Mouse (Mus musculus) gastrocnemius, postnatal 36 days (tissue): ENCODE measurements around the gene Chga. TPM values are rescaled to one million over a fixed set of nuclear protein-coding genes. Genes with fewer than 3 reads are reported as not detected.

Experiments used
- DNase-seq, 2 experiments: peaks; one replicate each; pipeline ENCODE4 v3.0.0; 2022
- intact Hi-C: fragments of 180-260 bp; cut with DNase I; formaldehyde crosslinking; loops from one replicate; pipeline ENCODE4 v1.15.1; 2025
- long read RNA-seq, 2 experiments: library from polyadenylated mRNA; stranded (forward); transcript quantifications; one replicate each; pipeline ENCODE4 v2.0.0; 2021
- total RNA-seq, 2 experiments: library from RNA; stranded (reverse); gene quantifications; 2 replicates each; pipeline ENCODE4 v1.2.3; 2021

Gene Chga
- not detected for total RNA-seq
- long read RNA-seq, experiment 1 = 0 reads
- long read RNA-seq, experiment 2 = 0 reads

DNA sequence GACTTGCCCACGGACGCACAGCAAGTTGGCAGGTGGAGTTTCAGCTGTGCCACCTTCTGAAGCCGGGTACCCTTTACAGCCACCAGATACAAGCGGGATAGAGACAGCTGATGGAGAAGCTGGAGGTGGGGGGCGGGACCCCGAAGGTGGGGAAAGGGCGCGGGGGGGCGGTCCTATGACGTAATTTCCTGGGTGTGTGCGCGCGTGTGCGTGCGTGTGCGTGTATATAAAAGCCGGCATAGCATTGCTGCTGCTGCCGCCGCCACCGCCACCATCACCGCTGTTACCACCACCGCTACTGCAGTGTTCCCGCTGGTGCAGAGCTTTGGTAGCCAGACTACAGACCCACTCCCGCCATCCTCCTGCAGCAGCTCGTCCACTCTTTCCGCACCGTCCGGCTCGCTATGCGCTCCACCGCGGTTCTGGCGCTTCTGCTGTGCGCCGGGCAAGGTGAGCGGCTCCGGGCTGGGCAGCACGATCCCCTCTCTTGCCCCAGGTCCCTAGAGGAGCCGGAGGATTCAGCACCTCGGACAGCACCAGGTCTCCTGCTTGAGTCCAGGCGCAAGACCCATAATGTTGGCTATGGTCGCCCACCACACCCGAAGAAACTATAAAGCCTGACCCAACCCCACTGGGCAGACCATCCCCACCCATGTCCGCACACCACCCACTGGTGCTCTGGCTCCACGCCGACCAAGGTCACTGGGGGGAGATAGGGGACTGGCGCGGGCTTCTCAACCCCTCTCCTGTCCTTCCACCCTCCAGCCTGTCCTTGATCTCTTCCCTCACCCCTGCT lies at the start of gene Chga:
Gene Chga (plus strand): TSS at position 249 of the 796 bp plus-strand sequence.
- DNase-seq = peak; percentile 31 to 43
- intact Hi-C loops = no loop called here

DNA sequence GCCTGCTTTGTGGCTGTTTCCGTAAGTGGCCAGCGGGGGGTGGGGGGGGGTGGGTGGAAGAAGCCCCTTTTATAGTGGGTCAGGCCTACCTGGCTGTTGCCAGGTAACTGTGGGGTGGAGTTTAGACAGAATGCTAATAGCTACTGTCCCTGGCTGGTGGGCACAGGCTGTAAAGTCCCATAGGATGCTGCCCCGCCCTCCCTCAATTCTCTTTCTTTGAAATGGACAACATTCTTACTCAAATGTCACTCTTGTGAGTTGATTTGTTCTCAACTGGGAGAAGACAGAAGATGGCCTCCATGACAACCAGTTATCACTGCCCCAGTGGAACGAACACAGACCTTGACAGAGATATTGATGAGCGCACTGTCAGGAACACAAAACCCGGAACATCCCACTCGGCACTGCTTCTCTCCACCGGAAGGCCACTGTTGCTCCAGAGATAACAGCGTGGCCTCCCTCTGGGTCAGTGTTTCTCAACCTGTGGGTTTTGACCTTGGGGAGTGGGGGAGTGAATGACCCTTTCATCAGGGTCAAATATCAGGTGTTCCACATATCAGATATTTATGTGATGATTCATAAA lies 49.5 kb upstream of the Chga start:
- intact Hi-C loops = no loop called here
- DNase-seq = no peak

DNA sequence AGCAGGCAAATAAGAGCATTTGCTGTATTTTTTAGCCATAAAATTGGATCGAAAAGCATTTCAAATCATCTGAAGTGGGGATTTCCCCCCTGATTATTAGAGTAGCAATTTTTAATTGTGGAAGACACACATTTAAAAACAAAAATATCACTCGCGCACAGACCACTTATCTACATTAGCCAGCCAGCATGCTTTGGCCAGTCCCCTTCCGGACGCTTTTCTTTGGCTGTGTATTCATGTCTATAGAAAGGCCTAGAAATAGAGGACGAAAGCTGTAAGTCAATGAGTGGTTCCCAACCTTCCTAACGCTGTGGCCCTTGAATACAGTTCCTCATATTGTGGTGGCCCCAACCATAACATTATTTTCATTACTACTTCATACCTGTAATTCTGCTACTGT lies 48.8 kb upstream of the Chga start:
- intact Hi-C loops = no loop called here
- DNase-seq = no peak

DNA sequence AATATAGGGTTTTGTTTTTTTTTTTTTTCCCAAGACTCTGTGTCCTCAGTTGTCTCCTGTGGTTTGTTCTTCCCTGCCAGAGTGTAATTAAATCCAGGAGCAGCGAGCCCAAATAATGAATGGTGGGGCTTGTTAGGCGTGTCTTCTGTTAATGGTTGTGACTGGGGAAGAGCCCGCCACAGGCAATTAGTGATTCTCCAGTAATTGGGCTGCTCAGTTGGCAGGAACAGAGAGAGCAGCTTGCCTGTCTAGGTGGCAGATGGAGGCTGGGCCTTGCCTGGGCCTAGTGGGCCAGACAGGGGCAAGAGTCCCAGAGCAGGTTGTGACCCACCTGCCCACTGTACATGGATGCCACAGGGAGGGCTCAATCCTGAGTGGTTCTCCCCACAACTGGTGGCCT lies 43.4 kb upstream of the Chga start:
- DNase-seq = no peak
- intact Hi-C loops = no loop called here

DNA sequence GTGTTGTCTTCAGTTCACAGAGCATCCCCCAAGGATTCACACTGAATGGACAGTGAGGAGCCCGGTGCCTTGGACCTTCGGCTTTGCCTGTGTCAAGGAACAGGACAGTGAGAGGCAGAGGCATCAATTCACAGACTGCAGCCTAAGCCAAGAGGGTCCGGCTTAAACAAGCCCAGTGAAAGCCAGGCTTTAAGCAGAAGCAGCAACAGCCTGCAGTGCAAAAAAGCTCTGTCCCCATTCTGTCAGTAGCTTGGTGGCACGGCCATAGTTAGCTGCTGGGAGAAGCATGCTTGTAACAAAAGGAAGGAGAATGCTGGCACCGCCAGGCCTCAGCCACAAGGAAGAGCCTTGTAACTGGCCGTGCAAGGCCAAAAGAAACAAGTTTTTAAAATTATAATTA lies 40.6 kb upstream of the Chga start:
- intact Hi-C loops = no loop called here
- no peak for DNase-seq

DNA sequence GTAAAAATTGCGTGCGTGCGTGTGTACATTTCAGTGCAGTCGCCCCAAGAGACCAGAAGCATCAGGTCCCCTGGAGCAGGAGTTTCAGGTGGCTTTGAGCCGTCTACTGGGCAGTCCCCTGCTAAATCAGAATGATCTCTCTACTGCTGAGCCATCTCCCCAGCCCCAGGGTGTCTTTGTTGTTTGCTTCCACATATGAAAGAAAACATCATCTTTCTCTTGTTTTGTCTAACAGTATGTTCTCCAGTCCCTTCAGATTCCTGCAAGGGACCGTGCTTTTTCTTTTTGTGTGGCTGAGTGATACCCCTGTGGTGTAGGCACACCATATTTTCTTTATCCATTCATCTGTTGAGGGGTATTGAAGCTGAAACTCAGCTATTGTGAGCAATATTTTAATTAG lies 40.0 kb upstream of the Chga start:
- intact Hi-C loops = no loop called here
- DNase-seq = no peak

DNA sequence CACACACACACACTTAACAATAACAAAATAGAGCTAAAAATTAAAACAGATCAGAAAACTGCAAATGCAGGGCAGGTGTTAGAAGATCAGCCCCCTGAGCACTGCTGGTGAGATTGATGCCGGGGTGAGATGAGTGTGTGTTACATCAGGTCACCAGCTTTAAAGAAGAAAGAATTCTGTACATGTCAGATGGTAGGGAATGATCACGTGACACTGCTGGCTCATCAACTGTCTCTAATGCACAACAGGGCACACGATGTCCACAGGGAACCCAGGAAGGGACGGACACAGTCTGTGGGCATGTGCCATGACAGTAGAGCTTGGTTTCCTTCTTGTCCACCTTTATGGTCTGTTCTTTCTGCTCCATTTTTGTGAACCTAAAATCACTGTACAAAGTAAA lies 38.6 kb upstream of the Chga start:
- intact Hi-C loops = no loop called here
- DNase-seq = no peak

DNA sequence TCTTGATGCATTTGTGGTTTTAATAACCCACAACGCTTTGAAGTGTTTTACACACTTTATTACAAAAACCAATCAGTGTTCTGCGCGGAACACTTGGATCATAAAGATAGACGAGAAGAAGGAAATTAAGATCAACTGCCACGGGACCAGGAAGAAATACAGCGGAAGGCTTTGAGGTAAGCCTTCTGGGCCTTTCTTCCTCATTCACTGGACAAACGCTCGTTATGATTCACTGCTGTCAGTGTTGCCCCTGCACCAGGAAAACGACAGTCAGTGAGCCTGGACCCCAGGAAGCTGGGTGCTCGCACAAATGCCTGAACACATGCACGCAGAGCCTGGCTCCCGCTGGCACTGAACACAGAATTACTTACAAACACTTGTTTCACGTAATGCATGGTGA lies 37.1 kb upstream of the Chga start:
- intact Hi-C loops = no loop called here
- no peak for DNase-seq

DNA sequence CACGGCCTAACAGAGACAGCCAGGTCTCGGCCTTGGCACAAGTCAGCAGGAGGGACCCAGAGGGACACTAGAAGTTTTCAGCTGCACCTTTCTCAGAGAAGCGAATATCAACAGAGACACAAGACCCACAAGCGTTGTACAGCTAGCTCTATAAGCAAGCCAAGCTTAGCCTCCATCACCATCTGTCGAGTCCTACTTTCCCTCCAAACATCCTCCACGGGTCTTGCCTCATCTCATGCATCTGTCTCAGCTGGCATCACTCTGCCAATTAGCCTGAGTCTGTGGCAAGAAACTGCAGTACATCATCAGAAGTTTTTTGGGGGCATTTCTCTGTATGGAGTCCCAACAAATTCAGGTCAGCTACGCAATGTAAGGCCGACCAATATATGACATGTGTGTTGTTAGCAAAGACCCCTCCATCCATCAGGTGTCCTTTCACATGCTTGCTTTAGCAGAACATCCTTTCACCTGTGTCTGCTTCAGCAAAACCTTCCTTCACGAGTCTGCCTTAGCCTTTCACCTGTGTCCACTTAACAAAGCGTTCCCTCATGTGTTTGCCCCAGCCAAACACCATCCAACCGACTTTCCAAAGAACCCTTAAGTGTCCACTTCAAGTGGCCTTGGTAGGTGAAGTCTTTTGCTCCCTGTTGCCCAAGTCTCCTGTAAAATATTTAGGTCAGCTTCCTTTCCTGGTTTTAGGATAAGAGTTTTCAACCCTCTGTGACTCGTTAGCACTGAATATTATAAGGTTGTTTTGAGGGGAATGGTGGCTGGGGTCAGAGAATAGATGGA lies 34.6 kb upstream of the Chga start:
- no peak for DNase-seq
- intact Hi-C loops = no loop called here

DNA sequence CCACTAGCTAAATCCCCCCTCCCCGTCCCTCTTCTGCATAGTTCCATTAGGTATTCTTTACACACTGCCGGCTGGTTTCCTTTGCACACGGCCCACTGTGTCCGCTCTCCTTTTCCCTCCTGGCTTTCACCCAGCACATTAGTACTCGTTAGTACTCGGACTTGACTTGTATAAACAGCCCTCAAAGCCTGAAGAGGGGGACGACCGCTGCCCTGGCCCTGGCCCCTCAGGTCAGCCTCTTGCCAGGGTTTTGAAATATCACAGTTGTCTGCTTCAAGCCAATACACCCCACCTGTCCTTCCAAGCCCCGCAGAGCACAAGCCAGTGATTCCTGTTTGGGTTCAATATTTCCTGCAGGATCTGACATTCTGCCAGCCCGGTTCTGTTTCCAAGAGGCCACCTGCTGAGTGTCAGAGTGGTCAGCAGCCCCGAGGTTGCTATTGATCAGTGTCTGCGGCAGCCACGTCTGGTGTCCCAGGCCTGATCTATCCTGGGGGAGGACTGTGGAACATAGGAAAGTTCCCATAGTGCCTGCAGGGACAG lies 32.9 kb upstream of the Chga start:
- intact Hi-C loops = no loop called here
- no peak for DNase-seq

DNA sequence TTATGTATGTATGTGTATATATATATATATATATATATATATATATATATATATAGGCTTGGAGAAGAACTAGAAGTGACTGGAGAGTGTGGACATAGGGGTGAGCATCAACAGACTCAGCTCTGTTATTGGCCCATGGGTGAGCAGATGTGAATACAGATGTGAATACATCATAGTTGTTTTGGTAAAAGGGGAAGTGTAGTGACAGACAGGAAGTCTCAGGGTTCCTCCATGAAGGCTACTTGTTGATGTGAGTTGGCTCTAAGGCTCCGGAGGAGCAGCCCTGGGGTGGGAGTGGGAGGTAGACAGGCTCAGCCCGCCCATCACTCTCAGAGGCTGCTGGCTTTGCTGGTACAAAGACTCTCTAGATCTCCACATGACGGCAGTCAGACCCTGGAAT lies 30.6 kb upstream of the Chga start:
- intact Hi-C loops = no loop called here
- DNase-seq = no peak

DNA sequence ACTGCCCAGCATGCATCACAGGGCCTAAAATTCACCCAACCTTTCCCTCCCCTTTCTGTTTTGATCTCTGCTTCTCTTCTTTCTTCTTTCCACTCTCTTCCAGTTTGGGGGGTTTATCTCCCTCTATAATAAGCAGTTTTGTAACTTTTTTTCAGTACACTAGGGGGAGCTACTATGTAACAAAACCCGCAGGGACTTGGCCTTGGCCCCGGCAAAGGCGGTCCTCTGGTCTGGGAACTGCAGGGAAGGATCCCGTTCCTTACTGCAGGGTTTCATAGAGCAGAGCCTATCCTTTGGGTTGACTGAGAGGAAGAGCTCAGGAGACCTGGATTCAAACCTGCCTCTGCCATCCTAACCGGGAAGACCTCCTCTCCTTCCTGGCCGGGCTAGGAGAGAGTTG lies 30.0 kb upstream of the Chga start:
- peak in 1 of 2 experiments; percentile 13 for DNase-seq
- intact Hi-C loops = loop anchor here (5.0 kb wide), 1 partner anchor 193 kb away; no protein-coding TSS in a partner anchor

DNA sequence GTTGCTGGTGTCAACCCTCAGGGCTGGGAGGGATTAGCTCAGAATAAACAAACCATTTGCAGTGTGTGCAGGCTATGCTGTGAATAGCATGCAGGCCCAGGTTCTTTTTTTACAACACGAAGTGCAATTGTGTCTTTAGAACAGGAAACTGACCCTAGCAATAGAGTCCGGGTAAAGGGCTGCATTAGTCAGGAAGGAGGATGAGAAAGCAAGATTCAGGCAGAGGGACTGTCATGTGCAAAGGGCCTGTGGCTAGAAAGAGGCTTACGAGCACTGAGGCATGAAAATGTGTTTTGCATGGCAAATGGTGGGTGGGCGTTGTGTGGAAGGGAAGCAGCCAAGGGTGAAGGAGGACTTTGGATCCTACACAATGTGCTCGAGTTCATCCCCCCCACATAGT lies 26.8 kb upstream of the Chga start:
- intact Hi-C loops = loop anchor here (5.0 kb wide), 1 partner anchor 189 kb away; no protein-coding TSS in a partner anchor
- DNase-seq = no peak

DNA sequence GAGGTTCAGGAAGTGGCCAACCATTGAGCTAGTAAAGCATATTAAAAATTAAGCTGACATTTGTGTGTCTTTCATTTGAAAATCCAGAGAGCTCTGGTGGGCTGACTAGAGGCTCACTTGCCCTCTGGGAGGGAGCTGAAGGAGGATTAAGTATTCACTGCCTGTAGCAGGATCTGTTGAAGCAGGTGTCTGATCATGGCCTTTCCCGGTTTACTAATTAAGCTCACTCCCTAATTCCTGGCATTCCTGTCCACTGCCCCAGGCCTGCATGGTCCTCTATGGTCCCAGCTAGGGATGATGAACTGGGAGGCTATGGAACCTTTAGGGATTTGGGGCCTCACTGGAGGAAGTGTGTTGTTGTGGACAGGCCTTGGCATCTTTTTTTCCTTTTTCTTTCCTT lies 19.0 kb upstream of the Chga start:
- DNase-seq = no peak
- intact Hi-C loops = no loop called here

DNA sequence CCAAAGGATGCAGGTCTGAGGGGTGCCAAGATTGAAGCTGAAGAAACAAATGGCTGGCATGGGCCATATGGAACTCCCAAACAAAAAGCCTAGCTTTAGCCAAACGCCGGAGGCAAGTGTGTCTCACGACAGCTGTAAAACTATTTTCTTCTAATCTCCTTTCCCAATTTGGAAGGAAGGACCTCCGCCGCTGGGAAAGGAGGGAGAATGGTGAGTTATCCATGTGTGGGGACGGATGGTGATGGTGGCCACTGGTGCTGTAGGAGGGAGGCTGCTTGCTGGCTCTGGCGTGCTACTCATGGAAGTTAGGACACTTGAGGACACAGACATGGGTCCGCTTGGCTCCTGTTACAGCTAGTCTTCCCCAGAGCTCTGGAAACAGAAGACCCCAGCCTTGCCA lies 14.5 kb upstream of the Chga start:
- no peak for DNase-seq
- intact Hi-C loops = no loop called here

DNA sequence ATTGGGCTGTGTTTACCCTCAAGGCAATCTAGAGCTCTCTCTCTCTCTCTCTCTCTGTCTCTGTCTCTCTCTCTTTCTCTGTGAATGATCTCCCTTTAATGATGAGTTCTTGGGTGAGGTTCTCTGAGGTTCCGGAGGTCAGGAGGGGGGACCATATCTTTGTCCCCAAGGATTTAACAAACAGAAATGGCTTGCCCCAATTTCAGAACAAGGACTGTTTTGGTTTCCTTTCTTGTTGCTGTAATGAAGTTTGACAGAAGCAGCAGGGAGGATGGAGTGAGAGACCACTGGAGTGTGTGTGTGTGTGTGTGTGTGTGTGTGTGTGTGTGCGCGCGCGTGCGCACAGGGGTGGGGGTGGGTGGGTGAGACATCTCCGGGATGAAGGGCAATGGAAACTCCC lies 13.6 kb upstream of the Chga start:
- no peak for DNase-seq
- intact Hi-C loops = no loop called here

DNA sequence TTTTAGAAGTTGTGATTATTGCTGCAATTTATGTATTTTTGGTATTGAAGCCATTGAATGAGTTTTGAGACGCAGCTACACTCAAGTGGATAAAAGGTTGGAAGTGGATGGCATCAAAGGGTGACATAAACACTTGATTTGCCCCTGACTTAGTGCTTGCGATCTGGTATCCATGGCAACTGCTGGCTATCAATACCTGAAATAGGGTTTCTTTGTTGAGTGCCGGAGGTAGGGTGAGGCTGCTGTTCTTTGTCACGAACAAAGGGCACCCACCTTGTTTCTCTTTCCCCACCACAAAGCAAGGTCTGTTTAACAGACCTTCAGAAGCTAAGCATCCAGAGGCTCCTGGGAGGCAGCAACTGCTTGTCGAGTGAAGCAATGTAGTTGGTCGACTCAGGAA lies 9.6 kb upstream of the Chga start:
- no peak for DNase-seq
- intact Hi-C loops = no loop called here

DNA sequence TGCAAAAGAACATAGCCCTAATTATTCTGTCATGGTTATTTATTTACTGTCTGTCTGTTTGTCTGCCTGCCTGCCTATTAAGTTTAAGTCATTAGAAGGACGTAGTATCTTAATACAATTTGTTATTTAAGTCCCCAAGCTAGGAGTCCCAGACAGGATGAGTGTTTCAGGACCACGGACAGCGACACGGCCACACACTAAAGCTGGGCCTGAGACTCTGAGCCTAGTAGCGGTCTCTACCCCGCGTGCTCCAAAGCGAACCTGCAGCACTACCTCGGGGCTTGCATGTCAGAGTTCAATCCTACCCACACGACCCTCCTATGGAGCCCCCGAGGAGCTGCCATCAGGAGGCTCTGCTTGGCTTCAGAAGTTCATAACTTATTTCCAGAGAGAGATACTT lies 4.2 kb upstream of the Chga start:
- intact Hi-C loops = no loop called here
- peak; percentile 40 to 51 for DNase-seq

DNA sequence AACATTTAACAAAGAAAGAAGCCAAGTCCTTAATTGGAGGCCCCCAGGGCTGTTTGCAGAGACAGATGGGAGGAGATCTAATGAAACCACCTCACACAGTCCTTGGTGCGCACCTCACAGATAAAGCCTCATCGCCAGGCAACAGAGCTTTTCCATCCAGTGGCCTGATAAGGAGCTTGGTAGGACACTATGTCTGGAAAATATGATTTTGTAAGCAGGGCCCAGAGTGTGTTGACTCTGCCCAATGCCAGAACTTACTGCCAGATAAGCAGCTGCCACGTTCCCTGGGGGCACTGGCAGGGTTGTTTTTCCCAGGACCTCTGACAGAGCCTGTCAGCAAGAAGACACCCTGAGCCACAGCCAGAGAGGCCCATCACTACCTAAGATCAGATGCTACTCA lies 3.6 kb upstream of the Chga start:
- DNase-seq = no peak

DNA sequence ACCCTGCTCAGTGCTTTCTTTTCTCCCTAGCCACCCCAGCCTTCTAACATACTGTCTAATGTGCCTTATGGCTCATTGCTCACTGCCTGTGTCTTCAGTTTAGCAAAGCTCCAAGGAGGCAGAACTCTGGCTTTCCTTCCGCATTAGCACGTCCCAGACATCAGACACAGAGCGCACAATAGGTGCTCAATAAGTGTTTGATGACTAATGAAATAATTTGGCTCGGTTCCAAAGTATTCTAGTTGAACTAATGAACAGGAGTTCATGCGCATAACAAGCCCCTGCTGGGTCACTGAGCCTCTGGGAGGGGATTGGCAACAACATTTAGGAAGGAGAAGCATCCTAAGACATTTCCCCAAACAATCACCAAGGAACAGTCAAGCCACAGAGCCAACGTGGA lies 2.8 kb upstream of the Chga start:
- no peak for DNase-seq
- intact Hi-C loops = no loop called here

More for the DNA sequence above, 3.6 kb upstream of the Chga start:
- intact Hi-C loops = no loop called here

DNA sequence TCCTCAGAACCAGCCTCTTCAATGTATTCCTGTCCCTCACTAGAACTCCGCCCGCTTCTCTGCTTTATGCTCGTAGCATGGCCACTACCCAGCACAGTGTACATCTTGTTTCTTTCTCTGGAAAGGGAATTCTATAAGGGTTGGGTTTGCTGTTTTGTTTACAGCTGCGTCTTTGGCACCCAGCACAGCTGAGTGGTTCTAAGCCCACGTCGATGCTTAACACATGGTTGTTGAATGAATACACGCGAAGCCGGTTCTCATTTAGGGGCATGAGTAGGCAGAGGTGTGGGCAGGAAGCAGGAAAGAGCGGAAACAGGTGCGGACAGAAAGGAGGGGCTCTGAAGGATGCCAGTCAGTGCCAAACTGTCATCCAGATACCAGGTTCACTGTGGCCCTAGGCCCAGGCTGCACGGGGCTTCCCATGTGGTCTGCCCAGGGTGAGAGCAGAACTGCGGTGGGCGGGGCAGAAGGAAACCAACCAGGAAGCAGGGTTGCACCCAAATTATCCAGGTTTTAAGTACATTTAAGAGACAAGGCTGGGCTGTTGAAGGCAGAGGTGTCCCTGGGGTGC lies 979 bp upstream of the Chga start:
- intact Hi-C loops = no loop called here
- DNase-seq = no peak
